Mouse (Mus musculus): ENCODE results near the gene Vmn2r19.

DNA sequence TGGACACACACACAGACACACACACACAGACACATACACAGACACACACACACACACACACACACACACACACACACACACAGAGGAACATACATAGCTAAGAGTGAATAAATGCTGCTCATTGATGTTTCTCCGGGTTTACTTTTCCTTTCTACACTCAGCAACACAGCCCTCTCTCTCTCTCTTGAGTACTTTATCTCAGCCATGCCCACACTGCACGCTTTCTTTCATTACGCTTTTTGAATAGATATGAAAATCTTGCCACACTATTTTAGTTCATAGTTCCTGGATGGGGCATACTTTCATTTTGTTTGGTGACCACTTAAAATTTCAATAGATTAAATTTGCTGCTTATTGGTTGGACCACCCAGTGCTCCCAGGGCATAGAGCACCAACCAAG lies 43.9 kb upstream of the Vmn2r19 start:
- TF ChIP-seq CTCF (IDR thresholded peaks at IDR 0.05; ENCODE audit: low read depth) (no peak), EP300 (IDR thresholded peaks at IDR 0.05; ENCODE audit: low read depth) (no peak)

Data from liver, embryonic 14.5 days (tissue).